Mouse (Mus musculus) midbrain, embryonic 12.5 days (tissue): Measurements from ENCODE around the gene Bri3. TPM values are rescaled to one million over a fixed set of nuclear protein-coding genes. Genes with fewer than 3 reads are reported as not detected.
A peak's percentile ranks its signal among the peaks of the same experiment; 100 is the strongest.

ENCODE experiments used
- ATAC-seq: fragments of 200-750 bp; cut with Nextera tagmentation; 2 replicates; pipeline ENCODE4 v1.8.0; 2017; ENCODE audit warnings: low read depth, moderate TSS enrichment, moderate library complexity; ENCODE audit not compliant: low FRiP score
- H3K27ac ChIP-seq: fragments of 300-500 bp; sonication (generic); replicated peaks from 2 replicates; pipeline ENCODE4 v1.5.1; 2016; ENCODE audit warnings: mild to moderate bottlenecking
- H3K27me3 ChIP-seq: fragments of 300-500 bp; sonication (generic); 2 replicates; pipeline ENCODE4 v1.6.1; 2016; ENCODE audit warnings: mild to moderate bottlenecking
- H3K36me3 ChIP-seq: fragments of 300-500 bp; sonication (generic); 2 replicates; pipeline ENCODE4 v1.6.1; 2016
- H3K4me1 ChIP-seq: fragments of 300-500 bp; sonication (generic); 2 replicates; pipeline ENCODE4 v1.6.1; 2016
- H3K4me2 ChIP-seq: fragments of 300-500 bp; sonication (generic); replicated peaks from 2 replicates; pipeline ENCODE4 v1.6.1; 2016; ENCODE audit warnings: mild to moderate bottlenecking, moderate library complexity
- H3K4me3 ChIP-seq: fragments of 300-500 bp; sonication (generic); 2 replicates; pipeline ENCODE4 v1.5.1; 2016; ENCODE audit warnings: mild to moderate bottlenecking
- H3K9ac ChIP-seq: fragments of 300-500 bp; sonication (generic); replicated peaks from 2 replicates; pipeline ENCODE4 v1.6.1; 2016; ENCODE audit warnings: mild to moderate bottlenecking, moderate library complexity
- H3K9me3 ChIP-seq: fragments of 300-500 bp; sonication (generic); 2 replicates; pipeline ENCODE4 v1.6.1; 2016; ENCODE audit warnings: mild to moderate bottlenecking
- WGBS: fragments of 180-500 bp; shearing (Covaris S2); methylation state at CpG from one replicate; pipeline ENCODE4 v1.1.7; 2016; 5-methylcytosine and 5-hydroxymethylcytosine counted together
- polyA plus RNA-seq: library from polyadenylated mRNA; unstranded; fragments of >200 nt; fragmentation: Nextera tagmentation; extraction: Ambion mirVana; gene quantifications from 2 replicates; pipeline ENCODE4 v1.2.1, GENCODE M21; 2016

Bri3 gene
- polyA plus RNA-seq, 1 experiment from 2014 or later, result 145 TPM

- Histone ChIP-seq H3K9ac (no peak overlapping the region), H3K27me3 (no peaks in the 10 kb centered on the region), H3K36me3 (no peaks in the 10 kb centered on the region), H3K9me3 (no peaks in the 10 kb centered on the region), H3K27ac (no peak overlapping the region), H3K4me1 (no peaks in the 10 kb centered on the region), H3K4me3 (no peak overlapping the region), H3K4me2 (no peak overlapping the region)
- 77% methylated on average over 8 of the region's 8 CpGs for WGBS
- ATAC-seq, result no peak
These were observed 175.8 kb downstream of the Bri3 start for GRCm38 (mm10) chr5:144420001-144420400.

GRCm38 (mm10) chr5:144426697-144427096 is 182.5 kb downstream of the Bri3 start:
- no peak for ATAC-seq
- no peaks in the 10 kb centered on the region for H3K9me3 ChIP-seq
- H3K4me2 ChIP-seq, result no peak overlapping the region
- WGBS, result 82% methylated on average over 3 of the region's 3 CpGs
- H3K4me1 ChIP-seq, result no peaks in the 10 kb centered on the region
- no peak overlapping the region for H3K4me3 ChIP-seq
- no peaks in the 10 kb centered on the region for H3K36me3 ChIP-seq
- H3K27me3 ChIP-seq, result no peaks in the 10 kb centered on the region
- H3K9ac ChIP-seq, result no peak overlapping the region
- H3K27ac ChIP-seq, result no peak overlapping the region

GRCm38 (mm10) chr5:144427861-144428260 is 183.6 kb downstream of the Bri3 start:
- WGBS, result 82% methylated on average over 9 of the region's 9 CpGs

GRCm38 (mm10) chr5:144431481-144431880 is 187.2 kb downstream of the Bri3 start:
- WGBS, result 69% methylated on average over 6 of the region's 6 CpGs
- Histone ChIP-seq H3K4me3 (no peak overlapping the region), H3K4me1 (no peaks in the 10 kb centered on the region), H3K27me3 (no peaks in the 10 kb centered on the region), H3K27ac (no peak overlapping the region), H3K36me3 (no peaks in the 10 kb centered on the region), H3K4me2 (no peak overlapping the region), H3K9ac (no peak overlapping the region), H3K9me3 (no peaks in the 10 kb centered on the region)
- ATAC-seq, result no peak

More at GRCm38 (mm10) chr5:144427861-144428260, 183.6 kb downstream of the Bri3 start:
- H3K4me1 ChIP-seq, result no peaks in the 10 kb centered on the region
- H3K4me3 ChIP-seq, result no peak overlapping the region
- H3K9me3 ChIP-seq, result no peaks in the 10 kb centered on the region
- H3K27me3 ChIP-seq, result no peaks in the 10 kb centered on the region
- no peak overlapping the region for H3K27ac ChIP-seq
- H3K9ac ChIP-seq, result no peak overlapping the region
- no peak overlapping the region for H3K4me2 ChIP-seq
- no peaks in the 10 kb centered on the region for H3K36me3 ChIP-seq
- no peak for ATAC-seq

GRCm38 (mm10) chr5:144439286-144440040 is 195.2 kb downstream of the Bri3 start:
- 87% methylated on average over 10 of the region's 10 CpGs for WGBS
- Histone ChIP-seq H3K4me3 (no peak overlapping the region), H3K4me2 (no peak overlapping the region), H3K36me3 (no peaks in the 10 kb centered on the region), H3K9me3 (no peaks in the 10 kb centered on the region), H3K27ac (no peak overlapping the region), H3K4me1 (no peaks in the 10 kb centered on the region), H3K9ac (no peak overlapping the region), H3K27me3 (no peaks in the 10 kb centered on the region)
- no peak for ATAC-seq

GRCm38 (mm10) chr5:144441831-144442271 is 197.6 kb downstream of the Bri3 start:
- H3K9ac ChIP-seq, result no peak overlapping the region
- no peak for ATAC-seq
- H3K27ac ChIP-seq, result no peak overlapping the region
- no peaks in the 10 kb centered on the region for H3K36me3 ChIP-seq
- no peak overlapping the region for H3K4me2 ChIP-seq
- 82% methylated on average over 12 of the region's 12 CpGs for WGBS
- no peak overlapping the region for H3K4me3 ChIP-seq
- no peaks in the 10 kb centered on the region for H3K9me3 ChIP-seq
- H3K4me1 ChIP-seq, result no peaks in the 10 kb centered on the region
- no peaks in the 10 kb centered on the region for H3K27me3 ChIP-seq

- H3K4me1 ChIP-seq, result no peaks in the 10 kb centered on the region
- no peak for ATAC-seq
- H3K4me3 ChIP-seq, result no peak overlapping the region
- H3K27ac ChIP-seq, result no peak overlapping the region
- no peaks in the 10 kb centered on the region for H3K27me3 ChIP-seq
- 84% methylated on average over 10 of the region's 10 CpGs for WGBS
- H3K9me3 ChIP-seq, result no peaks in the 10 kb centered on the region
- H3K36me3 ChIP-seq, result no peaks in the 10 kb centered on the region
- no peak overlapping the region for H3K4me2 ChIP-seq
- H3K9ac ChIP-seq, result no peak overlapping the region
These were observed 202.4 kb downstream of the Bri3 start for GRCm38 (mm10) chr5:144446475-144447225.

- Histone ChIP-seq H3K27ac (no peak overlapping the region), H3K36me3 (no peaks in the 10 kb centered on the region), H3K9ac (no peak overlapping the region), H3K4me2 (no peak overlapping the region), H3K9me3 (no peaks in the 10 kb centered on the region), H3K4me3 (no peak overlapping the region), H3K27me3 (no peaks in the 10 kb centered on the region), H3K4me1 (no peaks in the 10 kb centered on the region)
- 83% methylated on average over 8 of the region's 8 CpGs for WGBS
- ATAC-seq, result no peak
These were observed 203.0 kb downstream of the Bri3 start for GRCm38 (mm10) chr5:144447226-144447616.

GRCm38 (mm10) chr5:144447975-144448374 is 203.7 kb downstream of the Bri3 start:
- no peak for ATAC-seq
- no peaks in the 10 kb centered on the region for H3K36me3 ChIP-seq
- 61% methylated on average over 5 of the region's 5 CpGs for WGBS

GRCm38 (mm10) chr5:144452776-144453455 is 208.7 kb downstream of the Bri3 start:
- no peak for ATAC-seq
- Histone ChIP-seq H3K9ac (no peak overlapping the region), H3K4me1 (peaks cover 11% of the 10 kb centered on the region), H3K4me2 (no peak overlapping the region), H3K9me3 (no peaks in the 10 kb centered on the region), H3K36me3 (no peaks in the 10 kb centered on the region), H3K4me3 (no peak overlapping the region), H3K27ac (no peak overlapping the region), H3K27me3 (no peaks in the 10 kb centered on the region)
- WGBS, result 64% methylated on average over 7 of the region's 7 CpGs

More at GRCm38 (mm10) chr5:144447975-144448374, 203.7 kb downstream of the Bri3 start:
- Histone ChIP-seq H3K27me3 (no peaks in the 10 kb centered on the region), H3K4me1 (no peaks in the 10 kb centered on the region), H3K27ac (no peak overlapping the region), H3K9ac (no peak overlapping the region), H3K4me2 (no peak overlapping the region), H3K9me3 (no peaks in the 10 kb centered on the region), H3K4me3 (no peak overlapping the region)

GRCm38 (mm10) chr5:144457623-144458287 is 213.5 kb downstream of the Bri3 start:
- H3K27ac ChIP-seq, result no peak overlapping the region
- 7% methylated on average over 11 of the region's 11 CpGs for WGBS
- H3K27me3 ChIP-seq, result no peaks in the 10 kb centered on the region
- H3K9me3 ChIP-seq, result 0 out of 2 replicates have a peak, but pooled peaks cover 2% of the 10 kb centered on the region
- no peaks in the 10 kb centered on the region for H3K36me3 ChIP-seq
- ATAC-seq, result peak; percentile 54; the same call in 1 of the 2 replicates
- H3K4me2 ChIP-seq, result peak overlapping the region; percentile 35
- no peak overlapping the region for H3K4me3 ChIP-seq
- H3K4me1 ChIP-seq, result peaks cover 13% of the 10 kb centered on the region
- H3K9ac ChIP-seq, result no peak overlapping the region
